Mouse (Mus musculus) layer of hippocampus, postnatal 25 days (tissue): Measurements from ENCODE around the gene Zfp446. TPM values are rescaled to one million over a fixed set of nuclear protein-coding genes. Genes with fewer than 3 reads are reported as not detected.
A peak's percentile ranks its signal among the peaks of the same experiment; 100 is the strongest.

Experiments used
- DNase-seq, 2 experiments: peaks; one replicate each; pipeline ENCODE4 v3.0.0; 2022; ENCODE audit warnings: mixed read lengths in 2 of 2, low spot score in 1 of 2; ENCODE audit errors: extremely low spot score in 1 of 2
- total RNA-seq, 2 experiments: library from RNA; stranded (reverse); gene quantifications; 2 replicates each; pipeline ENCODE4 v1.2.3; 2021

The Zfp446 gene
- total RNA-seq, 2 experiments from 2014 or later: 8.1 to 9.1 TPM

GRCm38 (mm10) chr7:13022773-13023535 lies 45.3 kb downstream of the Zfp446 start:
- peak in 1 of 2 experiments; percentile 17 for DNase-seq

GRCm38 (mm10) chr7:13023928-13024731 lies 46.5 kb downstream of the Zfp446 start:
- DNase-seq: peak; percentile 93 to 99

GRCm38 (mm10) chr7:13024805-13025204 lies 47.2 kb downstream of the Zfp446 start:
- DNase-seq: peak; percentile 79

- no peak for DNase-seq
Observed at GRCm38 (mm10) chr7:13025511-13026112, 48.0 kb downstream of the Zfp446 start.

GRCm38 (mm10) chr7:13028986-13029385 lies 51.3 kb downstream of the Zfp446 start:
- no peak for DNase-seq

GRCm38 (mm10) chr7:13031069-13031468 lies 53.4 kb downstream of the Zfp446 start:
- no peak for DNase-seq

- no peak for DNase-seq
Observed at GRCm38 (mm10) chr7:13031983-13032382, 54.3 kb downstream of the Zfp446 start.

GRCm38 (mm10) chr7:13032541-13032940 lies 54.9 kb downstream of the Zfp446 start:
- DNase-seq: no peak

GRCm38 (mm10) chr7:13033451-13034147 lies 56.0 kb downstream of the Zfp446 start:
- DNase-seq: no peak

- peak; percentile 98 to 99 for DNase-seq
Observed at GRCm38 (mm10) chr7:13034148-13034977, 56.7 kb downstream of the Zfp446 start, which contains the start of gene Chmp2a. Chmp2a (minus strand) TSS chr7:13034807.

Other genes starting within 250 kb of the Zfp446 start
- gene Vmn2r56, start 242.8 kb upstream of the Zfp446 start, total RNA-seq: not detected
- 10 to 100 TPM; 17.9 to 18.9 TPM for gene Zscan18, start 174.2 kb upstream of the Zfp446 start, total RNA-seq
- 10 to 100 TPM; 22.0 to 26.4 TPM for gene Zfp329, start 159.0 kb upstream of the Zfp446 start, total RNA-seq
- 10 to 100 TPM; 13.0 to 13.4 TPM for gene Zfp110, start 143.1 kb upstream of the Zfp446 start, total RNA-seq
- gene Zfp128, start 96.7 kb upstream of the Zfp446 start, total RNA-seq: 1 to 10 TPM; 6.8 to 9.0 TPM
- gene Zscan22, start 80.0 kb upstream of the Zfp446 start, total RNA-seq: 10 to 100 TPM; 14.4 to 15.1 TPM
- 100 to 1,000 TPM; 379 to 453 TPM for gene Rps5, start 55.6 kb upstream of the Zfp446 start, total RNA-seq
- 1 to 10 TPM in 1 of 2 experiments, under 1 TPM in 1; 0.91 to 1.3 TPM for gene Rnf225, start 50.4 kb upstream of the Zfp446 start, total RNA-seq
- 10 to 100 TPM; 10.2 to 12.1 TPM for gene Zfp324, start 12.0 kb upstream of the Zfp446 start, total RNA-seq
- gene Slc27a5, start 20.3 kb downstream of the Zfp446 start, total RNA-seq: under 1 TPM; 0.22 to 0.47 TPM
- gene Trim28, start 21.3 kb downstream of the Zfp446 start, total RNA-seq: 100 to 1,000 TPM; 236 to 250 TPM
- 10 to 100 TPM; 34.4 to 35.3 TPM for gene Zbtb45, start 32.2 kb downstream of the Zfp446 start, total RNA-seq
- gene Chmp2a, start 57.0 kb downstream of the Zfp446 start, total RNA-seq: 100 to 1,000 TPM; 128 to 149 TPM
- 100 to 1,000 TPM; 197 to 209 TPM for gene Ube2m, start 60.4 kb downstream of the Zfp446 start, total RNA-seq
- gene Mzf1, start 76.9 kb downstream of the Zfp446 start, total RNA-seq: 10 to 100 TPM; 12.8 to 18.0 TPM
- gene Vmn1r85, start 117.3 kb downstream of the Zfp446 start, total RNA-seq: not detected
- not detected for gene Vmn1r86, start 142.1 kb downstream of the Zfp446 start, total RNA-seq
- gene Vmn1r87, start 162.3 kb downstream of the Zfp446 start, total RNA-seq: not detected
- under 1 TPM; 0.14 to 0.15 TPM for gene Vmn1r88, start 181.7 kb downstream of the Zfp446 start, total RNA-seq
- gene Vmn1r89, start 235.2 kb downstream of the Zfp446 start, total RNA-seq: not detected